Mouse (Mus musculus): ENCODE results near the gene Adssl1. TPM values are rescaled to one million over a fixed set of nuclear protein-coding genes. Genes with fewer than 3 reads are reported as not detected.

Adssl1 gene
- total RNA-seq, 2 experiments from 2014 or later: 192 to 206 TPM

DNA sequence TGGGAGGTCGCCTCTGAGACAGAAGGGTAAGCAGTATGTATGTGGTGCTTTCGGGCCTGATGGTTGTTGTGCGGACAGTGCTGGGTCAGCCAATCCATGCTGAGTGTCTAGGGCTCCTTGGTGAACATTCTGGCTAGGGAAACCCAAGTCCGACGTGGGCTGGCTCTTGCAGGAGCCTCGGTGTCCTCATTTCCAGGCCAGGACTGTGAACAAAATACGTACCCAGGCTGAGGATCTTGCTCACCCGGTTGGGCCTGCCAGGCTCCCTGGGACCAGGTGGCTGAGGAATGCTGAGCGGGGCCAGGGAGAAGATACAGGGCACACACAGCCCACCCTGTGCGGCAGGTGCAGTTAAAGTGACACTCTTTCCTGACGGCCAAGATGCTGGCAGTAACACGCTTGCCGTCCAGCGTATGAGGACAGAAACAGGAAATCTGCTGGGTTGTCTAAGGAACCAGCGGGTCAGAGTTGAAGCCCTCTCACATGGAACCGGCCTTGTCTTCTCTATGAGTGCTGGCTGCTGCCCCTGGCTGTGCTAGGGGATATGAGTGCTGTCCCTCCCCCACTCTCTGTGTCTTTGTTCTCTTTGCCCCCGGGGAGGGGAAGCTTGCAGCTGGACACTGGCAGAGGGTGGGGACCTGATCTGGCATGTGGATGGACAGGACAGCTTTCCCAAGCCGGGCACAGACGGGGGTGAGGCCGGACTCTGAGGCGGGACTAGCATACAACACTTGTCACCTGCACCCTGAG, 26.7 kb upstream of the Adssl1 start:
- peak; percentile 33 to 55 for DNase-seq

DNA sequence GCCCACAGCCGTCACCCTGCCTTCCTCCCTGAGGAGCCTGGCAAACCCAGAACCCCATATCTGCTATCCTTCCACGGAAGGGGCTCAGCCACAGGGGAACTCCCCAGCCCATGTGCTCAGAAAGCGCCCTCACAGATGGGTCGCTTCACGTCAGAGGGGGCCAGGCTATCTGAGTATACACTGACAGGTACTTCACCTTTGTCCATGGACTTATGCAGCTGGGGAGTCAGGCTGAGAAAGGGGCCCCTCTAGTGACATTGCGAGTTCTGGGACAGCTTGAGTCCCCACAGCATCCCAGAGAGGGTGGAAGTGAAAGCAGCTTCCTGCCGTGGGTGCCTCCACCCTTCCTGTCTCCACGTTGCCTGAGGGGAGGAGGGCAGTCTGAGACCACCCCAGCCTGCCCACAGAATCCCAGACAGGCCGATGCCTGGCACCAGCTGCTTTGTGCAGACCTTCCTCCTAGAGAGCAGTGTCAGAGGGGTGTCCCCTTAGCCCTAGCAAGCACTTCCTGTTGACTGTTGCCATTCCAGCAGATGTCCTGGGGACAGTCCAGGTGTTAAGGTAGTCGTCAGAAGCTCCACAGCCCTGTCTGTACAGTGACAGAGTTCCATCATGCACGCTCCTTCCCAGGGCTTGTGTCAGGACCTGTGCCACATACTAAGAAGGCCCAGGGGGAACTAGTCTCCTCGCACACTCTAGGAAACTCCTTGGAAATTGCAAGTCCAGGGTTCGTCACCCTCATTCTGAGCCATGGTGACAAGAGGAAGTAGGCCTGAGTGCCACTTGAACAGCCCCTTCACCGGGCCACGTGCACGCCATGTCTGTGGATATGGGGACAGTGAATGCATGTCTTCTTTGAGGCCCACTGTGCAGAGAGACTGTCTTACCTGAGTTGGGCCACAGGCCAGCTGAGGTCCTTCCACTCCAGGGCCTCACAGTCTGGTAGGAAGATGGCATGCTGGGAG, 25.6 kb upstream of the Adssl1 start:
- peak; percentile 32 to 56 for DNase-seq

DNA sequence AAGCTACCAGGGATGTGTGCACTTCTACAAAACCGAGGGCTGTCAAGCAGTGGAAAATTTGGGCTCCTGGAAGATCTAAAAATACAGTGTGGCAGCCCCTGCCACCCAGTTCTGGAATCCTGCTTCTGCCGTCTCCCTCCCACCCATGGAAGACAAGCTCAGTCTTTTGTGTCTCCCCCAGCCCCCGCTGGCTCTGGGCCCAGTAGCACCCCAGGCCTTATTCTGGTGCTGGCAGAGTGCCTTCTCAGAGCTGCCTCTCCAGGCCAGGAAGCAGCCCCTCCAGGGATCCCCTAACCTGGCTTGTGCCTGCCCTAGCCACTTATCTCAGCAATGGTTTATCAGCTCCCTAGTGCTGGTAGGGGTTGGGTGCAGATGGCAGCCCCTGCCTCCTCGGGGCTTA, 24.9 kb upstream of the Adssl1 start:
- DNase-seq: no peak

DNA sequence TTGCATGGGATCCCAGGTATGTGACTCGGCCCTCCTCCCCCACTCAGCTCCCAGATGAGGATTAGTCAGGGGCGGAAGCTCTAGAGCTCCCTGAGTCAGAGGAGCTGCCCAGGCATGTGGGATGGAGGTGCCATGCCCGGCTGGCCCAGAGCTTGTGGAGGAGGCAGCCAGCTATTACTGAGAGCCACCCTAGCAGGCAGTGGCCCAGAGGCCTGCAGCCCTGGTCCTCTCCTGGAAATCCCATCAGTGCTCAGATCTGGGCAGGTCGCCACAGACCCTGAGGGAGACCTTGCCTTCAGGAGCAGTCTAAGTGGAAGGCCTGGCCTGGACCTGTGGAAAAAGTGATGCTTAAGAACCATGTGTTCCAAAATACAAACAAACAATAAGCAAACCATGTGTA, 24.2 kb upstream of the Adssl1 start:
- peak; percentile 44 to 76 for DNase-seq

DNA sequence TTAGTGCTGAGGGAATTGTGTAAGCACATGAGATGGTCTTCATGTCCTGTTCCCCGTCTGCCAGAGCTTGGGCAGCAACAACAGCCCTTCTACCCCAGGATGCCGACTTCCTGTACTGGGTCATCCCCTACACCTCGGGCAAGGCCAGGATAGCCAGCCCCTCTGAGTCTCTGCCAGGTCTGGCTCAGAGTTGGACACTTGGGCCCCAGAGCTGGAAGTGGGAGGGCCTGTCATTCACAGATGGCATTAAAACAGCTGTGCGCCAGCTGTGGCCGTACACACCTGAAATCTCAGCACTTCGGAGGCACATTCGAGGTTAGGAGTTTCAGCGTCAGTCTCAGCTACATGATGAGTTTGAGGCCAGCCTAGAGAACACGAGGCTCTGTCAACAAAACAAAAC, 23.4 kb upstream of the Adssl1 start:
- DNase-seq: no peak

DNA sequence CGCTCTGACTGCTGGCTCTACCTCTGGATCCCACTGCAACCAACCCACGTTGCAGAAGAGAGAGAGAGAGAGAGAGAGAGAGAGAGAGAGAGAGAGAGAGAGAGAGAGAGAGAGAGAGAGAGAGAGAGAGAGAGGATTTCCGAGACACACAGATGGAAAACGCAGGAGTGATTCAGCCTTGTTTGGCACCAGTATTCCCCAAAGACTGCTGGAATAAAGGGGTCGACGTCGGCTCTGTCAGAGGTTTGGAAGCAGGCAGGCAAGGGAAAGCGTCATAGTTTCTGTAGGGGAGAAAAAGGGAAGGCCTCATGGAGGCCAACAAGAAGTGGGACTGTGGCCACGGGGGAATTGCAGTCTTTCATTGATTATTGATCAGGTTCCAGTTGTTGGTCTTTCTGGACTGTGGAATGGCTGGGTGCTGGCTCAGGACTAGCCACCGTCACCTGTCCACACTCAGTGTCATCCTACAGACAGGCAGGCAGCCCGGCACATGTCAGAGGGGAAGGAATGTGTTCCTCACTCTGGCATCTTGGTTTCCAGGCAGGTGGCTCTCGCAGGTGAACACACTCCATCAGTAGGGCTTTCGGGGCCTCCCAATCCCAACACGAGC, 22.8 kb upstream of the Adssl1 start:
- no peak for DNase-seq

DNA sequence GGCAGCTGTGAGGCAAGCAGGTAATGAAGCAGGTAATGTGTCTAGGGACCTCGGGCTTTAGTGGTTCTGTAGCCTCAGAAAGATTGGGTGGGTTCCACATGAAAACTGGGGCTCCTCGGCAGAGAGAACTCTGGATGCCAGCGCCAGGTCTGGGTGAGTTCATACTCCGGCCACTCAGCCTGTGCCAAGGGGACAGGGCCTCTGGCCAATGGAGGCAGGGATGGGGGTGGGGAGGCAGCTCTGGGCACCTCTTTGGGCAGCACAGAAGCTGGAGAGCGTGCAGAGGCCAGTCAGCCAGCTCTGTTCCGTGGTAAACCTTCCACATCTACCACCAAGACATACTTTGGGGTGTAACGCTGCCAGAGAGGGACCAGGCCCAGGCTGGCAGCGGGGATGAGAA, 22.2 kb upstream of the Adssl1 start:
- peak in 1 of 2 experiments; percentile 42 for DNase-seq

DNA sequence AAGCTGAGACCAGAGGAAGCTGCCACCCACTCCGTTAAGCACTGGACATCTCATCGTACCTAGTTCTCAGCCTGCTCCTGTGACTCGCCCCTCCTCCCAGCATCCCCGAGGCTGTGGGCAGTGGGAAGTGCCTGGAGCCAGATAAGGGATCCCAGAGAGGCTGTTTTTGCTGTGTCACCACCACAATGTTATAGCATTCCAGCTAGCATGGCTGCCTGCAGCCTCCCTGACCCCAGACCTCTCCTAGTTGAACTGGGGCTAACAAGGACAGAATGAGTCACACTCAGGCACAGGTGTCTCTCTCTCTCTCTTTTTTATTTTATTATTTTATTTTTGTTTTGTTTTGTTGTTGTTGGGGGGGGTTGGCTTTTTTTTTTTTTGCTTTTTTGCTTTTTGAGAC, 20.6 kb upstream of the Adssl1 start:
- no peak for DNase-seq

DNA sequence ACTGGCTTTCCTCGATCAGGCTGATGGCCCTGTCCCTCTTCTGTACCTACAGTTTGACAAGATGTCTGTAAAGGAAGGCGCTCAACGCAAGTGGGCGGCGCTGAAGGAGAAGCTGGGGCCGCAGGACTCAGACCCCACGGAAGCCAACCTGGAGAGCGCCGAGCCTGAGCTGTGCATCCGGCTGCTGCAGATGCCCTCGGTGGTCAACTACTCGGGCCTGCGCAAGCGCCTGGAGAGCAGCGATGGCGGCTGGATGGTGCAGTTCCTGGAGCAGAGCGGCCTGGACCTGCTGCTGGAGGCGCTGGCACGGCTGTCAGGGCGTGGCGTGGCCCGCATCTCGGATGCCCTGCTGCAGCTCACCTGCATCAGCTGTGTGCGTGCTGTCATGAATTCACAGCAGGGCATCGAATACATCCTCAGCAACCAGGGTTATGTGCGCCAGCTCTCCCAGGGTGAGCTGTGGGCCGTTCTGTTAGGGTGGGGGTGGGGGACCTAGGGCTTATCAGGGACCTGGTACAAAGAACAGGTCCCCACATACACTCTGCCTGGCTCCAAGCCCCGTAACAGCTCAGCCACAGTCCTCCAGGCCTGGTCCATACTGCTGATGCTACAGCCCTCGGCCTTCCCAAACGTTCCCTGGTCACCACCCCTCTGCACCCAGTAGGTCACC, 19.8 kb upstream of the Adssl1 start:
- DNase-seq: no peak

DNA sequence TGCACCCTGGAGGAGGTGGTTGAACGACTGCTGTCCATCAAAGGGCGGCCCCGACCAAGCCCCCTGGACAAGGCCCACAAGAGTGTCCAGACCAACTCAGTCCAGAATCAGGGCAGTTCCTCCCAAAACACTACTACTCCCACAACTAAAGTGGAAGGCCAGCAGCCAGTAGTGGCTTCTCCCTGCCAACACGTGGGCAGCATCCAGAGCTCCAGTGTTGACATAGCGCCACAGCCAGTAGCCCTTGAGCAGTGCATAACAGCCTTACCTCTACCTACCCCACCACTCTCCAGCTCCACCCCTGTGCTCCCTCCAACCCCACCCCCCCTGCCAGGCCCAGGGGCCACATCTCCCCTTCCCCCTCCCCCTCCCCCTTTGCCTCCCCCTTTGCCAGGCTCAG, 15.8 kb upstream of the Adssl1 start:
- DNase-seq: no peak

DNA sequence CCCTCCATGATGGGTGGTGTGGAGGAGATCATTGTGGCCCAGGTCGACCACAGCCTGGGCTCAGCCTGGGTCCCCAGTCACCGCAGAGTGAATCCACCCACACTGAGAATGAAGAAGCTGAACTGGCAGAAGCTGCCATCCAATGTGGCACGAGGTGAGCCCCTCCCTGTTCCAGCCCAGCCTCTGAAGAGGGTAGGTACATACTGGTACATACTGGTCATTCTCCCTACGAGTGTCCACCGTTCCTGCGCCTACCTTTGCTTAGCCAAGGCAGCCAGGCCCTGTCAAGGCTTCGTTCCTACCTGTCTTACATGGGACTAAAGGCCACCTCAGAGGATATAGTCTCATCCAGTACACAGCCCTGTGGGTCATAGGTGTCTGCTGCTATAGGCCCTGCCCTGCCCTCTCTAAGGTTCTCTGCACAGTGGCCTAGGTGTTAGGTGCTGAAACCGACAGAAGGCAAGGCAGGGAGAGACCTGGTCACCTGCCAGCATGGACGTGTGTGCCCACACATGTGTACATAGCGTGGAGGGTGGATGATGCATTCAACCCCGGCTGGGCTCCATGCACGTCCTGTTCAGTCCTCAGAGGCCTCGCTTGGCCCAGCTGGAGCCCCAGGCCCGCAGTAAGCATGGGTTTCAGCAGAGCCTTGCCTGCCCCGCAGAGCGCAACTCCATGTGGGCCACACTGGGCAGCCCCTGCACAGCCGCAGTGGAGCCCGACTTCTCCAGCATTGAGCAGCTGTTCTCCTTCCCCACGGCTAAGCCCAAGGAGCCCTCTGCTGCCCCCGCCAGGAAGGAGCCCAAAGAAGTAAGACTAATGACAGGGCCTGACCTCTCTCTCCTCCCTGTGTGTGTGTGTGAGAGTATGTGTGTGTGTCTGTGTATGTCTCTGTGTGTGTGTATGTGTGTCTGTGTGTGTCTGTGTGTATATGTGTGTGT, 14.9 kb upstream of the Adssl1 start:
- peak in 1 of 2 experiments; percentile 3 for DNase-seq

DNA sequence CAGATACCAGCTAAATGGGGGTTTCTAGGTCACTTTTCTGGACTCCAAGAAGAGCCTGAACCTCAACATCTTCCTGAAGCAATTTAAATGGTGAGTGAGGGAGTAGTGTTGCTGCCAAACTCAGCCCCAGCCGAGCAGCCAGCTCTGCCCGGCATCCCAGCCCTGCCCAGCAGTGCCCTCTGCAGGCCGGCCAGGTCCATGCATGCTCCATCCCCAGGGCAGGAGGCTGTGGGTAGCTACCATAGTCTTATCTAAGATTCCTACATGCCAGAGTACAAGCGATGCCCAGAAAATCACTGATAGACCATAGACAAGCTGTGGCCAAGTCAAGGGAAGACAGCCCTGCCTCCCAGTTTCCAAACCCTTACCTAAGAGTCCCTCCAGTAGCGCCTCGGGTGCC, 14.1 kb upstream of the Adssl1 start:
- peak; percentile 72 to 82 for DNase-seq

DNA sequence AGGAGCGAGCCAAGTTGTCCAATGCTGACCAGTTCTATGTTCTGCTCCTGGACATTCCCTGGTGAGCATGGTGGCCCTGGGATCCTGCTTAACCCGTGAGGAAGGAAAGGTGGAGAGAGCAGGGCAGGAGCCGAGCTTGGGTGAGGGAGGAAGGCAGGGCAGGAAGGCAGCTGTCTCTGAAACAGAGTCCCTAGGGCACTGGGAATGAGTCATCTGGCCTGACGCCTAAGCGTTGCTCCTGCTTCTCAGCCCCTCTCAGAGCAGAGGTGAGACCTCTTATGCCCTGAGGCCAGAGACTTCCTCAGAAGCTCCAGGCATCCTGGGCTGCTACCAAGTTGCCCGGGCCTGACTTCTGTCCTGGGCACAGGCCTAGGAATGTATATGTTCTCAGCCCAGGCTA, 12.8 kb upstream of the Adssl1 start:
- no peak for DNase-seq

DNA sequence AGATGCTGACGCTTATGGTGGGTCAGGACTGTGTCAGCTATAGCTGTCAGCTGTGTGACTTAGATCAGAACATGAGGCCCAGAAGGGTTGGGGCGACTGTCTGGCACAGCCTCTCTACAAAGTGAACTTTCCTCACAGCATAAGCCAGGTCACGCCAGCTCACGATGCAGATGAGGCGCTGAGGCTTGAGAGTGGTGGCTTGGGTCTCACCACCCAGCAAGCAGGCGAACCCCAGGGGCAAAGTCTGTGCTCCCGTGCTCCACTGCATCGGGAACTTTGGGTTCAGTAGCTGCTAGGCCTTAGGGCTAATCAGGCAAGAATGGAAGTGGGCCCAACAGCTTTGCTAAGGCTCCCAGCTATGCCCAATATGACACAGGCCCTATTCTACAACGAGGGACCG, 10.8 kb upstream of the Adssl1 start:
- DNase-seq: no peak

DNA sequence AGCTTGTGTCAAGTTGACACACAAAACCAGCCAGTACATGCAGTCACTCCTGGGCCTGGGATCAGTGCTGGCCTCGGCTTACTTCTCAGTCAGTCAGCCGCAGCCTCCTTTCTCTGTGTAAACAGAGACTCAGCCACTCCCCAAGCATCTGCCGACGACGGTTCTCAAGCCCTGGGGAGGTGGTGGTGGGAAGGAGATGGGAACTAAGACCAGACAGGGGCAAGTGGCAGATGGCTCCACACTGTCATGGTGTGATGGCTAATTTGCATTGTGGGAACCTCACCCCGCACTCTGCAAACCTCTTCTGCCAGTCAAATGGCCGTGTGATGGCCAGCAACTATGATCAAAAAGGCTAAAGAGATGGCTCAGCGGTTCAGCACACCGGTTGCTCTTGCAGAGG, 3.2 kb upstream of the Adssl1 start:
- no peak for DNase-seq

DNA sequence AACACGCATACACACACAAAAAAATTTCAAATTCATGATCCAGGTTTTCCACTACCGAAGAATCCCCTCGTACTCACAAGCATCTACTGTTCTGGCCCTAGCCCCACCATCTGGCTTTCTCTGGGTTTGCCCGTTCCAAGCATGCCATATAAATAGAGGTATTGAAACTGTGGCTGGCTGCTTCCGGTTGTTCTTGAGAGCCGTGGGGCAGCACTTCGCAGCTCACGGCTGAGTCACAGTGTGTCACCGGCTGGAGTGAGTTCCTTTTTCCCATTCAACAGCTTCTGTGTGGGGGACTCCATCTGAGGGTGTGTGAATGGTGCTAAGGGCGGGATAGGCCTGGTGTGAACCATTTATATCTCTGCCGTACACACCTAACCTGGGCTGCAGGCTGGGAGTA, 2.7 kb upstream of the Adssl1 start:
- DNase-seq: peak; percentile 31 to 60

DNA sequence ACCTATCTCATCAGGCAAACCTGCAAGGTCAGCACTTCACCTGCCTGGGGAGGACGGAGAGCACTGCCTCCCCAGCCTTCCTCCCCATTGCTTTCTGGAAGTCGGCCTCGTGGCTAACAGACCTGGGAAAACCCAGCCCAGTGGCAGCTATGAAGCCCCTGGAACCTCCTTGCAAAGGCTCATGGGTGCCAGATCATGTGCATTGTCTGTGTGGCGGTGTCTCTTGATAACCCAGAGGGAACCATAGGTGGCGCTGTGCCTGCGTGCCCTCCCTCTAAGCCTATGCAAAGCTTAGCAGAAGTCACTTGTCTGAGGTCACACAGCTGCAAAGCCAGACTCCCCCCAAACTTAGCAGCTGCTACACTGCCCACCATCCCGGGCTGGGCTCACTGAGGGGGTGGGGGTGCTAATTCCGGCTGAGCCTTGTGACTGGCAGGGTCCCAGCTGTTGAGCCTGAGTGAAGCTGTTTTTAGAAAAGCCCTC, 1.9 kb upstream of the Adssl1 start:
- peak; percentile 80 to 83 for DNase-seq

DNA sequence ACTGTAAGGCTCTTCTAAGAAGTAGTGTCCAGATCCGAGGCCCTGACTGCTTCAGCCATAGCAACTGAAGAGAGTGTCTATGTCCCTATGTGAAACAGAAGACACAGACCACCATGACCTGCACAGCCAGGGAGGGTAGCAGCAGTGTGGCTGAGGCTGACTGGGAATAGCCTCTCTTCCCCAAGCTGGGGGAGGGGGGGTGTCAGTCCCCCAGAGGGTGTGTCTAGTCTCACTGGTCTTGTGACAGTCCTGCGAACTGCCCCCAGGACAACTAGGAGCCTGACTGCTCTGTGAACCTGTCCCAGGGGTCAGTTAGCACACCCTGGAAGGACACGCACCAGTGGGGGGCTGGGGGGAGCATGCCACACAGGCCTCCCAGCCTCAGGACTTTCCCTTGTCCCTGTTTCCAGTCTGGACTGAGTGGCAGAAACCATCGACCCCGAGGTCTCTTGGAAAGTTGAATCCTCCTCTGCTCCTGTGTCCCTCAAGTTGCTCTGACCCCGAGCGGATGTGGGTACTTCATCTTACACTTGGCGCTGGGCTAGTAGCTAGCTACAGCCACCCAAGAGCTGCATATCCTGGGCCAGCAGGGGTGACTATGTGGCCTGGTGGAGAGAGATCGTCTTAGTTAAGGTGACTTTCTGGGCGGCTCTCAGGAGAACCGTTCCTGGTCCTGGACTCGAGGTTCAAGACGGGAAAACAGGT, 712 bp upstream of the Adssl1 start:
- peak; percentile 77 to 80 for DNase-seq

DNA sequence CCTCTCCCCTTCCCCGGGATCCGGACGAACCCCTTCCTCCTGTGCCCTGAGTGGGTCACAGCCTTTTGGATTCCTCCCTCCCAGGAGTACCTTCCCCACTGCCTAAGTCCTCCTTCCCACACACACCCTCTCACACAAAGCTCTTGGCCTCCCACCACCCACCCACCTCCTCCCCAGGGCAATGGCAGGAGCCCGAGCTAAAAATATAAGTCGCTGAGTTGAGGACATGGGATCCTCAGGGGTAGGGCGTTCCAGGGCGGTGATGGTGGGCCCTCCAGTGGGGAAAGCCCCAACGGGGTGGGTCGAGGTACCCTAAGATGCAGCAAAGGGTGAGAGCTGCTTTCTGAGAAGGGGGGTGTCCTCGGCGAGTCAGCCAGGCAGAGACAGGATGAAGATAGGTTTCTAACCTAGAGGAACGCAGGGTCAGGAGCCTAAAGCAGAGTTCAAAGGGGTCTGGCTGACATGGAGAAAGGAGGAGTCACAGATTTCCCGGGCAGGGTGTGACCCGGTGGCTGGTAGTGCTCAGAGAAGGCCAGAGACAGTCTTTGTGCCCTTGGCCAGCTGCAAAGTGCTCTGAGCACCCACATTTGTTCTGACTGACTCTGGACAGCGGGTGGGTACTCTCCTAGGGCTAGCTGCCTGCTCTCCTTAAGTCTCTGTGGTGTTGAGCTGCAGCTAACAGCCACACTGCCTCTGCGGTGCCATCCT, 663 bp downstream of the Adssl1 start:
- no peak for DNase-seq

DNA sequence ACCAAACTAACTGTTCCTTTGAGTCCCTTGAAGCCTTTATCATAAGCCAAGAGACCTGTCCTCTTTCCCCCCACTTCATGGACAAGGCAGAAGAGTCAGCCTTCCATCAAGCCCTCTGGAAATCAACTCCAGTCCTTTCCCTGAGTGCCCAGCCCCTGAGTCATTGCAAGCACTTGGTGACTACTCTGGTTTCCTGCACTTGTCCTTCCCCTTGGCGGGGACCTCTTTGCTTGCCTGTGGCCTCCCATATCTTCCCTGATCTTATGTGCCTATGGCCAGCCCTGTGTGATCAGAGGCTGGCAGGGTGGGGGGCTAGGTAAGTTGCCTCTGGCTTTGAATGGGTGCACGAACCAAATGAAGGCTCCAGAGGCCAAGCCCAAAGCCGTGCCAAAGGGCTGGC, 2.1 kb downstream of the Adssl1 start:
- DNase-seq: no peak
